Mouse (Mus musculus): ENCODE results near the gene Ap4m1. TPM values are rescaled to one million over a fixed set of nuclear protein-coding genes. Genes with fewer than 3 reads are reported as not detected.
"Not testable (repeated sequence)": the region's sequence is repeated elsewhere in the genome, so short reads cannot be mapped to it uniquely, and the experiment has no call there.

Gene Ap4m1
- polyA plus RNA-seq, 1 experiment from 2014 or later: 11.6 TPM

GRCm38 (mm10) chr5:138193771-138194727, 22.2 kb downstream of the Ap4m1 start, which contains the start of gene Mblac1:
Gene Mblac1, plus strand, starts transcription at chr5:138194314.
- peak; percentile 84 for ATAC-seq (replicated peaks; ENCODE audit: extremely low read depth, insufficient read depth, low FRiP score)

GRCm38 (mm10) chr5:138194755-138195345, 23.0 kb downstream of the Ap4m1 start:
- H3K27me3 ChIP-seq (ENCODE audit: control insufficient read depth, insufficient read depth, low read length): no peaks in the 10 kb centered on the region
- 0 out of 2 replicates have a peak, but pooled peaks cover 2% of the 10 kb centered on the region for H3K36me3 ChIP-seq (ENCODE audit: control insufficient read depth, insufficient read depth)
- H3K4me2 ChIP-seq (ENCODE audit: low read depth, low read length): peak overlapping the region; percentile 94
- H3K4me3 ChIP-seq (ENCODE audit: low read length): peak overlapping the region; percentile 80
- peak; percentile 56 for ATAC-seq (replicated peaks; ENCODE audit: extremely low read depth, insufficient read depth, low FRiP score)
- H3K4me1 ChIP-seq (ENCODE audit: control insufficient read depth, insufficient read depth, low read length): peaks cover 10% of the 10 kb centered on the region
- peak overlapping the region; percentile 92 for H3K9ac ChIP-seq (ENCODE audit: low read length)
- no peaks in the 10 kb centered on the region for H3K9me3 ChIP-seq (replicated peaks; ENCODE audit: control insufficient read depth, low read length)
- under 1% methylated on average over 29 of the region's 29 CpGs for WGBS
- peak overlapping the region; percentile 88 for H3K27ac ChIP-seq (ENCODE audit: low read length)

More at GRCm38 (mm10) chr5:138193771-138194727, 22.2 kb downstream of the Ap4m1 start, which contains the start of gene Mblac1:
- no peaks in the 10 kb centered on the region for H3K9me3 ChIP-seq (replicated peaks; ENCODE audit: control insufficient read depth, low read length)
- WGBS: 7% methylated on average over 54 of the region's 54 CpGs
- H3K4me2 ChIP-seq (ENCODE audit: low read depth, low read length): peak within 1 kb of the TSS; percentile 94
- peaks cover 10% of the 10 kb centered on the region for H3K4me1 ChIP-seq (ENCODE audit: control insufficient read depth, insufficient read depth, low read length)
- peak within 1 kb of the TSS; percentile 80 for H3K4me3 ChIP-seq (ENCODE audit: low read length)
- H3K36me3 ChIP-seq (ENCODE audit: control insufficient read depth, insufficient read depth): 0 out of 2 replicates have a peak, but pooled peaks cover 2% of the 10 kb centered on the region
- no peaks in the 10 kb centered on the region for H3K27me3 ChIP-seq (ENCODE audit: control insufficient read depth, insufficient read depth, low read length)
- H3K9ac ChIP-seq (ENCODE audit: low read length): peak within 1 kb of the TSS; percentile 92
- peak within 1 kb of the TSS; percentile 88 for H3K27ac ChIP-seq (ENCODE audit: low read length)

- Histone ChIP-seq H3K27ac (ENCODE audit: low read length) (peak overlapping the region; percentile 88; the same call in 1 of the 2 replicates), H3K9me3 (replicated peaks; ENCODE audit: control insufficient read depth, low read length) (no peaks in the 10 kb centered on the region), H3K36me3 (ENCODE audit: control insufficient read depth, insufficient read depth) (0 out of 2 replicates have a peak, but pooled peaks cover 2% of the 10 kb centered on the region), H3K4me2 (ENCODE audit: low read depth, low read length) (peak overlapping the region; percentile 94), H3K4me1 (ENCODE audit: control insufficient read depth, insufficient read depth, low read length) (peaks cover 10% of the 10 kb centered on the region), H3K4me3 (ENCODE audit: low read length) (peak overlapping the region; percentile 80), H3K9ac (ENCODE audit: low read length) (peak overlapping the region; percentile 35; the same call in 1 of the 2 replicates), H3K27me3 (ENCODE audit: control insufficient read depth, insufficient read depth, low read length) (no peaks in the 10 kb centered on the region)
- ATAC-seq (replicated peaks; ENCODE audit: extremely low read depth, insufficient read depth, low FRiP score): no peak
- 73% methylated on average over 7 of the region's 7 CpGs for WGBS
These were observed 23.7 kb downstream of the Ap4m1 start for GRCm38 (mm10) chr5:138195463-138195862.

- Histone ChIP-seq H3K4me3 (ENCODE audit: low read length) (no peak overlapping the region), H3K27ac (ENCODE audit: low read length) (no peak overlapping the region), H3K27me3 (ENCODE audit: control insufficient read depth, insufficient read depth, low read length) (no peaks in the 10 kb centered on the region), H3K9me3 (replicated peaks; ENCODE audit: control insufficient read depth, low read length) (peaks cover 5% of the 10 kb centered on the region; the same call in 1 of the 2 replicates), H3K4me2 (ENCODE audit: low read depth, low read length) (no peak overlapping the region), H3K36me3 (ENCODE audit: control insufficient read depth, insufficient read depth) (no peaks in the 10 kb centered on the region), H3K9ac (ENCODE audit: low read length) (no peak overlapping the region), H3K4me1 (ENCODE audit: control insufficient read depth, insufficient read depth, low read length) (0 out of 2 replicates have a peak, but pooled peaks cover 4% of the 10 kb centered on the region)
- 14% methylated on average over 1 of the region's 1 CpGs for WGBS
- ATAC-seq (replicated peaks; ENCODE audit: extremely low read depth, insufficient read depth, low FRiP score): no peak
These were observed 27.8 kb downstream of the Ap4m1 start for GRCm38 (mm10) chr5:138199576-138199975.

GRCm38 (mm10) chr5:138202086-138202485, 30.3 kb downstream of the Ap4m1 start:
- no peak for ATAC-seq (replicated peaks; ENCODE audit: extremely low read depth, insufficient read depth, low FRiP score)

GRCm38 (mm10) chr5:138207253-138207652, 35.5 kb downstream of the Ap4m1 start:
- ATAC-seq (replicated peaks; ENCODE audit: extremely low read depth, insufficient read depth, low FRiP score): no peak
- Histone ChIP-seq H3K4me3 (ENCODE audit: low read length) (no peak overlapping the region), H3K4me2 (ENCODE audit: low read depth, low read length) (no peak overlapping the region), H3K27me3 (ENCODE audit: control insufficient read depth, insufficient read depth, low read length) (no peaks in the 10 kb centered on the region), H3K9me3 (replicated peaks; ENCODE audit: control insufficient read depth, low read length) (peaks cover 10% of the 10 kb centered on the region; the same call in 1 of the 2 replicates), H3K27ac (ENCODE audit: low read length) (no peak overlapping the region), H3K4me1 (ENCODE audit: control insufficient read depth, insufficient read depth, low read length) (no peaks in the 10 kb centered on the region), H3K9ac (ENCODE audit: low read length) (no peak overlapping the region), H3K36me3 (ENCODE audit: control insufficient read depth, insufficient read depth) (no peaks in the 10 kb centered on the region)
- 74% methylated on average over 1 of the region's 1 CpGs for WGBS

More at GRCm38 (mm10) chr5:138202086-138202485, 30.3 kb downstream of the Ap4m1 start:
- no peak overlapping the region for H3K27ac ChIP-seq (ENCODE audit: low read length)
- no peaks in the 10 kb centered on the region for H3K4me1 ChIP-seq (ENCODE audit: control insufficient read depth, insufficient read depth, low read length)
- 89% methylated on average over 3 of the region's 3 CpGs for WGBS
- H3K9me3 ChIP-seq (replicated peaks; ENCODE audit: control insufficient read depth, low read length): peaks cover 10% of the 10 kb centered on the region; the same call in 1 of the 2 replicates
- H3K9ac ChIP-seq (ENCODE audit: low read length): no peak overlapping the region
- no peak overlapping the region for H3K4me3 ChIP-seq (ENCODE audit: low read length)
- no peak overlapping the region for H3K4me2 ChIP-seq (ENCODE audit: low read depth, low read length)
- no peaks in the 10 kb centered on the region for H3K27me3 ChIP-seq (ENCODE audit: control insufficient read depth, insufficient read depth, low read length)
- H3K36me3 ChIP-seq (ENCODE audit: control insufficient read depth, insufficient read depth): no peaks in the 10 kb centered on the region

GRCm38 (mm10) chr5:138207873-138208272, 36.1 kb downstream of the Ap4m1 start:
- Histone ChIP-seq H3K36me3 (ENCODE audit: control insufficient read depth, insufficient read depth) (no peaks in the 10 kb centered on the region), H3K4me1 (ENCODE audit: control insufficient read depth, insufficient read depth, low read length) (no peaks in the 10 kb centered on the region), H3K4me2 (ENCODE audit: low read depth, low read length) (no peak overlapping the region), H3K4me3 (ENCODE audit: low read length) (no peak overlapping the region), H3K27me3 (ENCODE audit: control insufficient read depth, insufficient read depth, low read length) (no peaks in the 10 kb centered on the region), H3K9me3 (replicated peaks; ENCODE audit: control insufficient read depth, low read length) (peaks cover 10% of the 10 kb centered on the region; the same call in 1 of the 2 replicates), H3K27ac (ENCODE audit: low read length) (no peak overlapping the region), H3K9ac (ENCODE audit: low read length) (no peak overlapping the region)
- 71% methylated on average over 4 of the region's 4 CpGs for WGBS
- ATAC-seq (replicated peaks; ENCODE audit: extremely low read depth, insufficient read depth, low FRiP score): no peak

- H3K27ac ChIP-seq (ENCODE audit: low read length); H3K9ac ChIP-seq (ENCODE audit: low read length); H3K4me3 ChIP-seq (ENCODE audit: low read length); H3K36me3 ChIP-seq (ENCODE audit: control insufficient read depth, insufficient read depth); H3K27me3 ChIP-seq (ENCODE audit: control insufficient read depth, insufficient read depth, low read length); H3K4me1 ChIP-seq (ENCODE audit: control insufficient read depth, insufficient read depth, low read length); ATAC-seq (replicated peaks; ENCODE audit: extremely low read depth, insufficient read depth, low FRiP score); H3K4me2 ChIP-seq (ENCODE audit: low read depth, low read length): not testable (repeated sequence)
- peaks cover 11% of the 10 kb centered on the region; the same call in 1 of the 2 replicates for H3K9me3 ChIP-seq (replicated peaks; ENCODE audit: control insufficient read depth, low read length)
- whole genome bisulfite sequencing: 95% methylated on average over 13 of the region's 13 CpGs
These were observed 44.8 kb downstream of the Ap4m1 start for GRCm38 (mm10) chr5:138216632-138217031.

All from heart, embryonic 16.5 days (tissue).